Mouse (Mus musculus) adrenal gland (tissue): Measurements from ENCODE around the gene Gm20518.

ENCODE experiments used
- intact Hi-C: fragments of 180-260 bp; cut with DNase I; formaldehyde crosslinking; loops from one replicate; pipeline ENCODE4 v1.15.1; 2025

Gene Gm20518

DNA sequence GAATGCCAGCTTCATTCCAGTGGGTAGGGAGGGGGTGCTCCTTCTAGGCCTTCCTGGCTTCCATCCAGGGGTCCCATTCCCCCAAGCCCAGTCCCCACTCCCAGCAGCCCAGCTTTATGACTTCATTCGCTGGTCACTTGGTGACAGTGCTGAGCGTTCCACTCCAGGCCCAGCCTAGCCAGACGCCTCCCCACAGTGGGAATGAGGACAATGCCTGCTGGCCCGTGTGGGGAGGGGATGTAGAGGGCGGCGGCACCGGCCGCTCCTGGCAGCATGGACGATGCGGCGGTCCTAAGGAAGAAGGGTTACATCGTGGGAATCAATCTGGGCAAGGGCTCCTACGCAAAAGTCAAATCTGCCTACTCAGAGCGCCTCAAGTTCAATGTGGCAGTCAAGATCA lies 7.0 kb upstream of the Gm20518 start, which contains the start of the genes Dgcr2 and Tssk2:
TSS of gene Dgcr2 (minus strand) at position 101 of the 400 bp plus-strand sequence.
TSS of gene Tssk2 (plus strand) at position 176 of the 400 bp plus-strand sequence.
- intact Hi-C loops, result no loop called here

DNA sequence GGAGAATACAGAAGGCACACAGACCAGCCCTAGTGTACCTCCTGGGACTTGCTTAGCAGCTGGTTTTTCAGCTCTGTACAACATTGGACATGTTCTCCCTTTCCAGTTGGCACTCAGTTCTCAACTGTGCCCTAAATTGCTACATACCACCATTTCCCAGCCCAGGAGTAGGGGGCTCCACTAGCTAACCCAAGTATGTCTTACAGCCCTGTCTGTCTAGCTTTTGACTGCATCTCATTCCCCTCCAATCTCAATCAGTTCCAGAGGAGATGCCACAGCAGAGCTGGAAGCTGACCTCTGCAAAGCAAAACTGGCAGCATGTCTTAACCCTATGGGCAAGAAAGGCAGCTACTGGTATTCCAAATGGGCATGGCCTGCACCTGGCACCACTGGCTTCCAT lies 4.6 kb upstream of the Gm20518 start:
- intact Hi-C loops, result no loop called here

DNA sequence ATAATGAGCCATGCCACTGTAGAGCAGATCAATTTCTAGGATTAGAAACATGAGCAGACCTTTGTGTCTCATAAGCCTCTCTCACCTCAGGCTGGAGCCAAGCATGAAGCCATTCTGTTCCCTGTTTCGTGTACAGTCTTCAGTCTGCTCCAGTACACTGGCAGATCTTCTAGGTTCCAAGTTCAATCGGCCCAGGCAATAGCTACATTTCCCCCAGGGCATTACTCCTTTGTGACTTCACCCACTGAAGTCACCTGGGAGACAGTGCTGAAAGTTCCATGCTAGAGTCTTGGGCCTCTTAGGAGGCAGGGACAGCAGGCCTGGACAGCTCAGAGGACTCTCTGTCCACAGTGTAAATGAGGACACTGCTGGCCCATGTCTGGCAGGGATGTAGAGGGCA lies 2.5 kb upstream of the Gm20518 start, which contains the start of gene Tssk1:
TSS of gene Tssk1 (plus strand) at position 301 of the 400 bp plus-strand sequence.
- intact Hi-C loops, result no loop called here

DNA sequence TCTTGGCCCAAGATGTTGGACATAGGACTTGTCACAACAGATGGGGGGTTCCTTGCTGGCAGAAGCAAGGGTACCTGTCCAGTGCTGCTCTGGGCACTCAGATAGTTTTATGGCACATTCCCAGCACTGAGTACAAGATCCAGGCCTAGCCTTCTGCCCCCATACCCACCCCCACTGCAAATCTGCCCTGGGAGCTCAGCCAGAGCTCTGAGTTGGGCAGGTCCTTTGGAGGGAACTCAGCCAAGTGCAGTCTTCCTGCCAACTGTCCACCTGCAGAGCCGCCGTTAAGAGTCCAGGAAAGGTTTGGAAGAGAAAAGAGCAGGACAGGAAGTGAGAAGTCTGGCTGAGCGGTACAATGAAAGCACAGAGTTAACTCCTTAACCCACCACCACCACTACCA lies 1.1 kb upstream of the Gm20518 start:
- intact Hi-C loops, result no loop called here

DNA sequence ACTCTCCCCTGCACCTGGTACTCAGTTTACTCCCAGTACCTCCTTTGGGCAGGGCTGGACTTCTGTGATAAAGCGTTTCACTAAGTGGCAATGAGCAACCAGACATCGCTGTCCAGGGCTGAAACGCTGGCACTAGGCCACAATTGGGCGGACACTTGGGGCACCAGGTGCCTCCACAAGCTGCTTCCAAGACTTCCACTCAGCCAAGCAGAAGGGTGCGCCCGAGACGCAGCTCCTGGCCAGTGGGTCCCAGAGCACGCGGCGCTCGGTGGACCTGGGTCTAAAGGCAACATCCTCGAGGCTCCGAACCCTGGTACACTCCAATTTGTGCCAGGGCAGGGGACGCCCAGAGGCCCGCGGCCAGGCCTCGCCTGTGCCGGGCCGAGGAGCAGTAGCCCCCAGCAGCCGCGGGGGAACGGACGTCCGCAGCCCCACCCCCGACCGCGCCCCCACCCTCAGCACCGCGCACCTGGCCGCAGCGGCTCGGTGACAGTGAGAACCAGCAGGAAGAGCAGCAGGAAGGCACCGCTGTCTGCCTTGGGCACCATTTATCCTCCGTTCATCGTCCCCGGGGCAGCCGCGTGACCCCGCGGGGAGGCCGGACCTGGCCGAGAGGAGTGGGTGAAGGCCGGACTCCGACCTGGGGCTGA lies 429 bp downstream of the Gm20518 start:
- intact Hi-C loops, result no loop called here

DNA sequence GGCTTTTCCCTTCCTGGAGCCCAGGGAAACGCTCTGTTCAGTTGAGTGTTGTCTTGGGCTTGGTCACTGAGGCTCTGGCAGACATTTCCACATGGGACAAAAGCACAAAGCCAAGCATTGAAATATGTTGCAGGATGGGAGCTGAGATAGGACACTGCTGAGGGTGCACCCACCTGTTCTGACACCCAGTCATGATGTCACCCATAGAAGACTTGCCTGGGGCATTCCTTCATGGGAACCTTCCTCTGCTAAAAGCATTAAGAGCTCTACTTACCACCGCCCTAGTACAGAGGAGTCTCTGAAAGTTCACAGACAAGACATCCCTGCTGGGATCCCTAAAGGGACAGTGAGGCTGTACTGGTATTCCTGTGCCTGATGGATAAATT lies 1.1 kb downstream of the Gm20518 start:
- intact Hi-C loops, result no loop called here

DNA sequence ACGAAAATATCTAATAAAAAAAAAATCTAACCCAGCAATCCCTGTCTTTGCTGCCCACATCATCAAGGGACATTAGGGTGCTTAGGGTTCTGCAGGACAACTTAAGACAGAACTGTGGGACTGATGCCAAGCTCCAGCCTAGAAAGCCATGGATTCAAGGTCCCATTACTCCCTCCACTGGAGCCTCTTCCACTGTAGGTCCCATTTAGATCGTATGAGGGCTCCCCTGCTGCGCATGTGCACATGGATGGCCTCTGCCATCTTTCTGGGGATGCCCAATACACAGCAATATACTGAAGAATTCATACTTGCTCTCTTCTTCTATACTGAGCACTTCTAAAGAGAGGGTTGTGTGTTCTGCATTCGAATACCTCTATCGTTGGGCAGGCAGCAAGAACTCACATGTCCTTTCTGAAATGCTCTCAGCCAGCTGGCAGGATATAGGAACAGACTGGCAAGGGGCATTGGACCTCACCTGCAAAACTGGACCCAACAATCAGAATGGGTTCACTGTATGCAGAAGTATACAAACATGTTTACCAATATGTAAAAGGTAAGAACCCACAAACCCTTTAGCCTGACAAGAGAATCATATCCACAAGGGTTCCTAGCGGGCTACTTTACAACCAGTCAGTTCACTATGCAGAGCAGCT lies 1.7 kb downstream of the Gm20518 start:
- intact Hi-C loops, result no loop called here

DNA sequence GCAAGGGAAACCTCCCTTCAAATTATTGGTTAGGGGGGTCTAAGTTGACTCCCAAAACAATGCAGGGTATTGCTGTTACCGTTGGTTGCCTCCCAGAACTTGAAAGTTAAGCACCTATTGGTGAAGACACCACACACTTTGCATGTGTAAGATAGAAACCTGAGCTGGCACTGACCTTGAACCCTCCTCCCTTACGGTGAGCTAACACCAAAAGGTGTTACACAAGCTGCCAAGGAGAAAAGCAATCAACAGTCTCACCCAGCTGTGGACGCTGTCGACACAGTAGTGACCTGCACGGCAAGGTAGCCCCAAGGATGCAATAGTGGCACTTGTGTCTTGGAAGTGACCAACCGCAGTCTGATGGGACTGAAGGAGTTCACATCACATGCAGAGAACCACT lies 7.4 kb downstream of the Gm20518 start:
- intact Hi-C loops, result no loop called here

DNA sequence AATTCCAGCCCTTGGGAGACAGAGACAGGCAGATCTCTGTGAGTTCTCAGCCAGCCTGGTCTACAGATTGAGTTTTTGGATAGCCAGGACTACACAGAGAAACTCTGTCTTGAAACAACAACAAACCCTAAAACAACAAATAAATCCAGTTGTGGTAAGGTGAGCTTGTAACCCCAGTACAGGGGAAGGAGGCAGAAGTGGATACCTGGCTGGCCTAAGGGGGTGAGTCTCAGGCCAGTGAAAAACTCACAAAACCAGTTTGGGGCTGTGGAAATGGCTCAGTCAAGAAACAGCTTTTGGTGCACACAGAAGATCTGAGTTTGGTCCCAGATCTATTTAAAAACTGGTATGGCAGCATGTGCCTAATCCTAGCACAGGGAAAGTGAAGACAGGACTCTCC lies 9.3 kb downstream of the Gm20518 start:
- intact Hi-C loops, result no loop called here

DNA sequence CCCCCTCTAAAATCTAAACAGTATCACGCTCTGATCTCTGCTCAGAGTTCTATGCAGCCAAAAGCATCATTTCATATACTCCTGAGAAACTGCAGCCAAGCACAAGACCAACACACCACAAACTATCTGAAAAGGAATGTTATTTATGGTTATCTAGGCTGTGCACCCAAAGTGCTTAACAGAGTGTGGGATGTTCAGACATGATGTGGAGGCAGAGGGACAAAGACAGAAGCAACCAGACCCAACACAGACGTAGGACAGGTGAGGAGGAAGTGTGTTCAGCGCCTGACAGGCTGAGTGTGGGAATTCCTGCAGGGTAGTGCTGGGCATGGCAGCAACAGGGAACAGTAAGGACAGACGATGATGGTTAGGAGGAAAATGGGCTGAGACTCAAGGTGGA lies 11.9 kb downstream of the Gm20518 start:
- intact Hi-C loops, result no loop called here

DNA sequence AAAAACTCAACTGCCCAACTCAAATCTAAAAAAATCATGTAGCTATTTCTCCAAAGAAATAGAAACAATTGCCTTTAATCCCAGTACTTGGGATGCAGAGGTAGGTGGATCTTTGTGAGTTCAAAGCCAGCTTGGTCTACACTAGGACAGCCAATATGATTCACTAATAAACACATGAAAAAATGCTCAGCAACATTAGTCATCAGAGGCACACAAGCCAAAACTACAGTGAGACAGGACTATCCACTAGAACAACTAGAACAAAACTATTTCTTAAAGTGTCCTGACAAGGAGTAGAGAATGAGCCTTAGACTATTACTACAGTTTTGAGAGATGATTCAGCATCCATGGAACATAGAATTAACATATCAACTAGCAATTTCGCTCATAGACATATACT lies 15.4 kb downstream of the Gm20518 start:
- intact Hi-C loops, result no loop called here

DNA sequence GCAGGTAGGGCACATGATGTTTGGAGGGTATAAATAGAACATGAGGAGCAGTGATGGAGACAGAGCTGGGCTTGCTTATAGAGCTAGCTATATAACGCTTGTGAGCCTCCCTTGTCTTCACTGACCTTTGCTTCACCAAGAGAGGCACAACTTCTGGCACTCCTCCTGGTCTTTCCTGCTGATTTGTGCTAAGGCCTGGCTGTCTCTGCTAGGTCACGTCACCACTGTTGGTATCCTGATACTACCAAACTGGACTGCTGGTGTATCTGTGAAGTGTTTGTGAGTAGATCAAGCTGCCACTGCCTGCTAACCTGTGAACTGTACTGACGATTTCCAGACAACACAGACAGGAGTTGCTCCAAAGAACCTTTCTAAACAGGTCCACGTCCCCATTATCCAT lies 16.3 kb downstream of the Gm20518 start:
- intact Hi-C loops, result no loop called here

DNA sequence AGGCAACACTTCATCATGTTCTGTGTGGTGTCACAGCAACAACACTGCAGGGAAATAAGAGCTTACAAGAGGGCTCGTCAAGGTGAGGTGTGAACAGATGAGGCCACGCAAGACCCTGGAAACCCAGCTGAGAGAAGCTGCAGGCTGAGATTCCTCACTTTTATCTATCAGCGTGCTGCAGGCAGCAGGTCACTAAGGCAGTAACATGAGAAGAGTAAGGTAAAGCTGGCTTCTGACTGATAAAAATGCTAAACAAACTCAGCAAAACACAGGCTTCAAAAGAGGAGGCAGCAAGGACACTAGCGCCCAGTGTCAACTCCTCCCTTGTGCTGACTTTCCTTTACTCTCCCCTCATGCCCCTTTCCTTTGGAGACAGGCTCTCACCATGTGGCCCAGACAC lies 18.5 kb downstream of the Gm20518 start:
- intact Hi-C loops, result no loop called here

DNA sequence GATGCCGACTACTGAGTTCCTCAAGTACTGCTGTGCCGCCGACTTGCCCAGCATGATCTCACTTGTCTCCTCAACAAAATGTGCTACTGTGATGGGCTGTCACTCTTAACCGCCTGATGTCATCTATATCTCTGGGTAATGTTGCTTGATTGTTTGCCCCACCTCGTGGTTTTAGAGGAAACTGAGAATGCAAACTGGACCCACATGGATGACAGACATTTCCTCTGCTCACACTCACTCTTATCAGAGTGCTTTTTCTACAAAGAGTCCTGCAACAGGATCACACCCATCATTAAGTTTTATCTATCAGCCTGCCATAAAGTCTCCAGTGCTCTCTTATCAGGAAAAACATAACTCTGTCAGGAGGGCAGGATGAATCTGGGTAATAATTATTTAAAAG lies 20.2 kb downstream of the Gm20518 start:
- intact Hi-C loops, result no loop called here

DNA sequence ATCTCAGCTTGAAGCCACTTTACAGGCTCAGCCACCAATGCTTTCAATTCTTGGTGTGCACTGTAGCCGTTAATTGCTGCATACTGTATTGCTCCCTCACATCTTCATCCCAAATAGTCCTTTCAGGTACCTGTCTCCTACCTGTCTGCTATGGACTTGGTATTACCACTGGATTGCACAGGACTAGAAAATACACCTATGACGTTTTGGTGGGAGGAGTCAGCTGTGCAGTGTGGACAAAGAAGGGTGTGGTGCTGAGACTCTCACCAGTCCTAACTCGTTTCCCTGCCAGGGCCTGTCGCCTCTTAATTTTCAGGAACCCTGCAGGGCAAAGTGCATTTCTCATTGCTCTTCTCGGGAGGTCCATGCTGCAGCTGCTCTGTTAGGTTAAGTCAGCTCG lies 25.7 kb downstream of the Gm20518 start:
- intact Hi-C loops, result no loop called here

DNA sequence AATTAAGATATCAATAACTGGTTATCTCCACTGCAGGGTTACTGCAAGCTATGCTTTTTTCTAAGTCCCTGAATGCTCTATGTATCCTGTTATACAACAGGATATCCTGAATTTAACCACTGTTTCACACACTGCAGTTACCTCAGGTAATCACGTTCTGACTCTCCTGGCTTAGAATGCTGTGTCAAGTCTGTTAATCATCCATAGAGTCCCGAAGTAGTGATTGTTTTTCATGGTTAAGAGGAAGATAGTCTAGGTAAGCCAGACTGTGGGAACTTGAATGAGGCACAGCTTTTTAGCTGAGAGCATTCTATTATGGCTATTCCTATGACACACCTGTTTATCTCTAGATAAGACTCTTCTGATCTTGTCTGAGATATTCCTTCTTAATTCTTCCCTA lies 26.2 kb downstream of the Gm20518 start:
- intact Hi-C loops, result no loop called here

DNA sequence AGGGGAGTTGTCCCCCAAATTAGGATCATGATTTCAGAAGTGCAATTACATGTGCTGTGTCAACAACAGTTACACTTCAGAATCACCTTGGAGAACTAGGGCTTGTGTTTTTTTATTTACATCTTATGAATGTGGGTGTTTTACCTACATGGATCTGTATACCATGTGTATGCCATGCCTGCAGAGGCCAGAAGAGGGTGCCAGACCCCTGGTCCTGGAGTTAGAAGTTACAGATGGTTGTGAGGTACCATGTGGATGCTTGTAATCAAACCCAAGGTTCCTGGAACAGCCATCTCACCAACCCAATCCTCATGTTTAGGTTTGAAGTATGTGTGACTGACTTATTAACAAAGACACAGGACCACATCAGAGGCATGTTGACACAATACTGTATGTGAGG lies 32.9 kb downstream of the Gm20518 start:
- intact Hi-C loops, result no loop called here

DNA sequence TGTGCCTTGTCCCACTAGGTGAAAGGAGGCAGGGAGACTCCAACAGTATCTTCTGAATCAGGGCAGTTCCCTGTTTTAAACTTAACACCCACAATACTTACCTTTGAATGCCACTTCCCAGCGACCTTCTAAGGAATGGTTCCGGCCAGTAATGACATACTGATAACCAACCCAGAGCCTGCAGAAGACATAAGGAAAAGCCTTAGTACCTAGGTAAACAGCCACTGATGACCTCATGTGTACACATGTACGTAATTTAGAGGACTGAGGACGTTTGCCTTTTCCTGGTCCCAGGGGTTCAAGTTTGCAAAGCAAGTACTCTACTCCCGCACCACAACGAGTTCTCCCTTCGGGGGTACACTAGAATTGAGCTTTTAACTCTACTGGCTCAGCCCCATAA lies 34.3 kb downstream of the Gm20518 start:
- intact Hi-C loops, result no loop called here

DNA sequence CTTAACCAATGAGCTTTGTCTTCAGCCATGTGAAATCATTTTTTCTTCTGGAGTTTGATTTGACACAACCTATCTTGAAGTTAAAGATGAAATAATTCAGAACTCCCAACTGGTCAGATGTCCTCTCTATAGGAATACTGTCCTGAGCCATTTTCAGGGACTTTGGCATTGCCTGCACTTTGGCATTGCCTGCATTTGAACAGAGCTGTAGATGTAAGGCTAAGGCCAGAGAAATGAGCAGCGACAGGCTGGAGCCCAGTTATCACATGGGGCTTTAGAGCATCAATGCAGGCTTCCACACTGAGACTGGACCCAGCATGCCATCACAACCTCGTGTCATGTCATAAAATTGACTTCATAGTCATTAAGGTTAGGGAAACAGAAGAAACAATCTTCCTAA lies 38.2 kb downstream of the Gm20518 start:
- intact Hi-C loops, result no loop called here

DNA sequence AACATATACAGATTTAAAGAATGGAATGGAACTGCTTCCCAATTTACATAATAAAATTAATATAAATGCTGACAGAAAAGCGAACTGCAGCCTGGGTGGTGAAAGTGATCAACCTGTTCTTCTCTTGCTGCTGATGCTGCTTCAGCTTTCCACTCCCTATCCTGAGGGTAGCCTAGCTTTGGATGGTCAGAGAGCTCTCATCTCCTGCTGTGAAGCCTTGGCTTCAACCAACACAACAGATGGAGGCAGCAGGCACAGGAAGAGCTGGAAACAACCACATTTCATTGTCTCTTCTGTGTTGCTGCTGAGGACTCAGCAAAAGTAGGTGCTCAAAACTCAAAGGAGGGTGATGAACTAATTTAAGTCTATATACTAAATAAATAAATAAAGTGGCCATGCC lies 39.6 kb downstream of the Gm20518 start:
- intact Hi-C loops, result no loop called here

DNA sequence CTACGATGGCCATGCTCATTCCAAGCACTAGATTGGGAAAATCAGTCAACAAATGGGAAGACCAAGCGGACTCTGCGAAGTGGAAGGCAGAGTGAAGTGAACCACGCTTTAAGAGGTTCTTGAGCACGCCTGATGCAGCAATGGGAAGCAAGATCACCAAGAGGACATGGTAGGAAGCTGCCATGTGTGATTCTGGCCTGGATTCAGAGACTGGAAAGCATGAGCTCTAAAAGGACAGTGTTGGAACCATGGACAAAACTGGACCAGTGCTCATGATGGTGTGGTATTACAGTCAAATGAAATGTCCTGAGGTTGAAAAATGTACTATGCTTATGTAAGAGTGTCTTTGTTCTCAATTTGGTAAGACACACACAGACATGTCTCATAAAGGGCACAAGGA lies 40.1 kb downstream of the Gm20518 start:
- intact Hi-C loops, result no loop called here

DNA sequence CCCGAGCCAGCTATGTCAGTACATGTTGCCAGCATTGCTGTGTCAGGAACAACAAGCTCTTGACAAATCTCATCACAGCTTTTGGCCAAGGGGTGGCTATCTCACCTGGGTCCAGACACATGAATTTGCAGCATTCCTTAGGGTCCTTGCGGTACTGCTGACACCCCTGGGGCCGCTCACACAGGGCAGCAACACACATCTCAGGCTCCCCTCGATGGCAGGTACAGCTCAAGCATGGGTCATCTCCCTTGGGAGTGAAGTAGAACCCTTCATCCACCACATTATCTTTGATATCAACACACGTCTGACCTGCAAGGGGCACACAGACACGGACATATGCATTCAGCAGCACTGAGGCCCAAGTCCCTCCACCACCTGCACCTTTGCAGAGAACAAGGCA lies 42.0 kb downstream of the Gm20518 start:
- intact Hi-C loops, result no loop called here

DNA sequence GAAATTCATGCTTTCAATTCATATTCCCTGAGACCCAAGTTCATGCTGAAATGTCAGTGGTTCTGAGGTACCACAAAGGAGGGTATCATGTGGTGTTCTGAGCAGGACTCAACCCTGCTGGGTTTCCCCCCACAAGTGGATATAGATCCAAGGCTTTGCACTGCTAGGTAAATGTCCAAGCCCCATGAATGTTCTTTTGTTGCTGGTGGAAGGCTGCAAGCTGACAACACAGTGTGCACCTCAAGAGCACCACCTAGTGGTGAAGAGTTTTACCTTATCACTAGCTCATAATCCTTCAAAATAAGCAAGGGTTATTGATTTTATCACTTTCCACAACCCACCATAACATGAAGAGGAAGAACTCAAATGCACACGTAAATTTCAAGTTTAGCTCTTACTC lies 42.5 kb downstream of the Gm20518 start:
- intact Hi-C loops, result no loop called here
